ENCODE assay signal across 9 mouse cellular contexts in the genomic region with DNA sequence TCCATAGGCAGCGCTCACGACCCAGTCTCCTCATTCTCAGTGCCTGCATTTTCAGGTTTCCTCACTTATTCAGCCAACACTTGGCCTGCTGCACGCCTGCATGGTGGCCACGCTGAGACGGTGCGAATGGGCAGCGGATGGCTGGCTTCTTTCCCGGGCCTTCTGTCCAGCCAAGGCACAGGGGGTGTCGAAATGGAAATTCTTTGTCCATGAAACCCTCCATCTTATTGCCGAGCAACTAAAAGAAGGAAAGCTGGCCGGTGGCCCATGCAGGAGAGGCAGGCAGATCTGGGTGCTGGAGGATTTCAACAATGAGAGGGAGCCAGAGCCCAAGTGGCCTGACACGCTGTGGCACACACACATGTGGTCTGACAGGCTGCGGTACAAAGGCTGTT. TPM values are rescaled to one million over a fixed set of nuclear protein-coding genes. Genes with fewer than 3 reads are reported as not detected.
DNase-seq lines count a peak whose midpoint lies in the region; ATAC-seq and TF ChIP-seq lines count a peak whose summit lies in the region.
"Had no signal": no experiment of that assay in that cellular context is flagged by ENCODE, and none has a peak within 500 bp of the region (broad histone marks: within the 10 kb centered on the region; RNA-seq: fewer than 3 reads in every experiment).

No protein-coding gene starts in this region.

- H3K9me3 ChIP-seq in midbrain, embryonic 10.5 days (replicated peaks): no peaks in the 10 kb centered on the region; the same call in 1 of the 2 replicates
- peaks cover 4% of the 10 kb centered on the region; the same call in 1 of the 2 replicates for H3K9me3 ChIP-seq in midbrain, embryonic 11.5 days (ENCODE audit: control insufficient read depth, low read length)
- H3K9me3 ChIP-seq in heart, postnatal 0 days (replicated peaks; ENCODE audit: control insufficient read depth, low read length): no peaks in the 10 kb centered on the region
- peaks cover 5% of the 10 kb centered on the region; the same call in 1 of the 2 replicates for H3K9me3 ChIP-seq in kidney, embryonic 14.5 days (ENCODE audit: control insufficient read depth, low read length)
- H3K9me3 ChIP-seq in kidney, embryonic 16.5 days (ENCODE audit: low read length): no peaks in the 10 kb centered on the region

- no peak for TF ChIP-seq CTCF in heart, postnatal 0 days (IDR thresholded peaks at IDR 0.05; ENCODE audit: low read depth)
- TF ChIP-seq CTCF in lung, adult 2 months (IDR thresholded peaks at IDR 0.05; ENCODE audit: insufficient read depth, low read length): no peak

- no peak for TF ChIP-seq EP300 in heart, postnatal 0 days (IDR thresholded peaks at IDR 0.05; ENCODE audit: low read depth)

- no peak overlapping the region for H3K4me3 ChIP-seq in midbrain, embryonic 10.5 days
- H3K4me3 ChIP-seq in midbrain, embryonic 11.5 days (ENCODE audit: low read depth, low read length): no peak overlapping the region
- no peak overlapping the region for H3K4me3 ChIP-seq in heart, postnatal 0 days (ENCODE audit: low read depth, low read length)
- no peak overlapping the region for H3K4me3 ChIP-seq in lung, adult 2 months (replicated peaks; ENCODE audit: extremely low read depth, low read depth, low read length)
- no peak overlapping the region for H3K4me3 ChIP-seq in kidney, embryonic 14.5 days (ENCODE audit: low read length)
- no peak overlapping the region for H3K4me3 ChIP-seq in kidney, embryonic 16.5 days (ENCODE audit: low read length)

- no peak for TF ChIP-seq POLR2A in lung, adult 2 months (IDR thresholded peaks at IDR 0.05; ENCODE audit: borderline replicate concordance, extremely low read depth, low read depth, low read length)

- no peak overlapping the region; the same call in 1 of the 2 replicates for H3K9ac ChIP-seq in midbrain, embryonic 11.5 days (ENCODE audit: low read length)
- H3K9ac ChIP-seq in heart, postnatal 0 days (replicated peaks; ENCODE audit: low read depth, low read length): no peak overlapping the region
- H3K9ac ChIP-seq in kidney, embryonic 14.5 days (ENCODE audit: low read depth, low read length): no peak overlapping the region
- H3K9ac ChIP-seq in kidney, embryonic 16.5 days (replicated peaks; ENCODE audit: low read length): no peak overlapping the region

- no peak for DNase-seq in midbrain, embryonic 10.5 days (ENCODE audit: low spot score)
- no peak for DNase-seq in midbrain, embryonic 11.5 days (ENCODE audit: low spot score, missing footprints)
- peak; percentile 85 for DNase-seq in fibroblast of lung, adult 2 months (ENCODE audit: low read depth)
- peak; percentile 33 for DNase-seq in heart, postnatal 0 days (ENCODE audit: low spot score)
- peak; percentile 59 for DNase-seq in lung, adult 2 months
- peak; percentile 58 for DNase-seq in right cerebral cortex, postnatal 25 days

- H3K4me1 ChIP-seq in midbrain, embryonic 10.5 days: peaks cover 16% of the 10 kb centered on the region
- H3K4me1 ChIP-seq in midbrain, embryonic 11.5 days (ENCODE audit: control insufficient read depth, insufficient read depth, low read length): peaks cover 3% of the 10 kb centered on the region; the same call in 1 of the 2 replicates
- H3K4me1 ChIP-seq in heart, postnatal 0 days (ENCODE audit: control insufficient read depth, insufficient read depth): no peaks in the 10 kb centered on the region
- no peaks in the 10 kb centered on the region for H3K4me1 ChIP-seq in lung, adult 2 months (ENCODE audit: control insufficient read depth, insufficient read depth, low read length)
- H3K4me1 ChIP-seq in kidney, embryonic 14.5 days (ENCODE audit: control insufficient read depth, insufficient read depth, low read length): no peaks in the 10 kb centered on the region
- H3K4me1 ChIP-seq in kidney, embryonic 16.5 days (ENCODE audit: insufficient read depth, low read length): no peaks in the 10 kb centered on the region

- H3K4me2 ChIP-seq in midbrain, embryonic 11.5 days: no peak overlapping the region
- 0 out of 2 replicates have a peak overlapping the region, but pooled peaks have one; percentile 2 for H3K4me2 ChIP-seq in heart, postnatal 0 days (ENCODE audit: low read depth, low read length)
- H3K4me2 ChIP-seq in kidney, embryonic 14.5 days (replicated peaks; ENCODE audit: low read depth, low read length): no peak overlapping the region
- H3K4me2 ChIP-seq in kidney, embryonic 16.5 days (replicated peaks; ENCODE audit: low read depth, low read length): no peak overlapping the region

- ATAC-seq in midbrain, embryonic 11.5 days (ENCODE audit: low FRiP score): no peak
- ATAC-seq in heart, postnatal 0 days (ENCODE audit: insufficient read depth, low read depth): peak; percentile 43; the same call in 1 of the 2 replicates
- no peak for ATAC-seq in kidney, embryonic 14.5 days (ENCODE audit: low FRiP score, low TSS enrichment)
- ATAC-seq in kidney, embryonic 16.5 days (ENCODE audit: low FRiP score, low TSS enrichment): no peak

- 83% methylated on average over 13 of the region's 13 CpGs for WGBS in midbrain, embryonic 10.5 days
- WGBS in midbrain, embryonic 11.5 days: 73% methylated on average over 13 of the region's 13 CpGs
- WGBS in heart, postnatal 0 days: 50% methylated on average over 13 of the region's 13 CpGs
- 60% methylated on average over 13 of the region's 13 CpGs for WGBS in lung, adult 2 months
- WGBS in kidney, embryonic 14.5 days: 91% methylated on average over 13 of the region's 13 CpGs
- WGBS in kidney, embryonic 16.5 days: 92% methylated on average over 13 of the region's 13 CpGs

- H3K36me3 ChIP-seq in midbrain, embryonic 10.5 days: peaks cover 8% of the 10 kb centered on the region; the same call in 1 of the 2 replicates
- H3K36me3 ChIP-seq in midbrain, embryonic 11.5 days (ENCODE audit: control insufficient read depth, insufficient read depth, low read length): no peaks in the 10 kb centered on the region
- H3K36me3 ChIP-seq in heart, postnatal 0 days (replicated peaks; ENCODE audit: control insufficient read depth, insufficient read depth, low read length): no peaks in the 10 kb centered on the region
- no peaks in the 10 kb centered on the region for H3K36me3 ChIP-seq in kidney, embryonic 14.5 days (ENCODE audit: control insufficient read depth, insufficient read depth, low read length)
- no peaks in the 10 kb centered on the region for H3K36me3 ChIP-seq in kidney, embryonic 16.5 days (ENCODE audit: insufficient read depth, low read length)

- H3K27me3 ChIP-seq in midbrain, embryonic 10.5 days (ENCODE audit: low read depth, poor library complexity, severe bottlenecking): no peaks in the 10 kb centered on the region
- no peaks in the 10 kb centered on the region for H3K27me3 ChIP-seq in midbrain, embryonic 11.5 days (ENCODE audit: control insufficient read depth, insufficient read depth, low read length)
- no peaks in the 10 kb centered on the region for H3K27me3 ChIP-seq in heart, postnatal 0 days (ENCODE audit: control insufficient read depth, insufficient read depth, low read length)
- no peaks in the 10 kb centered on the region for H3K27me3 ChIP-seq in kidney, embryonic 14.5 days (ENCODE audit: control insufficient read depth, insufficient read depth, low read length)
- H3K27me3 ChIP-seq in kidney, embryonic 16.5 days (ENCODE audit: insufficient read depth, low read length): no peaks in the 10 kb centered on the region

- peak overlapping the region; percentile 63 for H3K27ac ChIP-seq in midbrain, embryonic 10.5 days (replicated peaks)
- no peak overlapping the region for H3K27ac ChIP-seq in midbrain, embryonic 11.5 days (ENCODE audit: low read depth, low read length)
- H3K27ac ChIP-seq in heart, postnatal 0 days (ENCODE audit: low read depth): peak overlapping the region; percentile 37; the same call in 1 of the 2 replicates
- no peak overlapping the region for H3K27ac ChIP-seq in kidney, embryonic 14.5 days (ENCODE audit: low read depth, low read length)
- no peak overlapping the region for H3K27ac ChIP-seq in kidney, embryonic 16.5 days (ENCODE audit: low read length)

RNA-seq across cellular contexts. Expression of a gene that starts 10.8 kb away (rescaled TPM):
- 1.4 and 1.7 TPM in 2 replicates for polyA plus RNA-seq in midbrain, embryonic 10.5 days (2016; fragmentation: Nextera tagmentation; extraction: Ambion mirVana)
- 1.6 TPM in 2 replicates for polyA plus RNA-seq in midbrain, embryonic 11.5 days (2014; fragmentation: Nextera tagmentation; extraction: Ambion mirVana)
- total RNA-seq in heart, postnatal 0 days (2014; rRNA removed; ENCODE audit: low replicate concordance): not detected in 2 replicates
- polyA plus RNA-seq in heart, postnatal 0 days (2015; fragmentation: Nextera tagmentation; extraction: Ambion mirVana): 0.08 and 0.41 TPM in 2 replicates
- polyA plus RNA-seq in lung, adult 2 months (2012; rRNA removed): 1.0 and 3.3 TPM in 2 replicates
- 0.24 TPM in 1 of 2 replicates, not detected in the other for polyA plus RNA-seq in kidney, embryonic 14.5 days (2014; fragmentation: Nextera tagmentation; extraction: Ambion mirVana)
- 0.36 and 0.50 TPM in 2 replicates for polyA plus RNA-seq in kidney, embryonic 16.5 days (2015; fragmentation: Nextera tagmentation; extraction: Ambion mirVana)
- total RNA-seq: neutrophil, adult 5-6 weeks had no signal

RNA-seq across cellular contexts. Expression of a gene that starts 16.7 kb away (rescaled TPM):
- 79.2 and 81.1 TPM in 2 replicates for polyA plus RNA-seq in midbrain, embryonic 10.5 days (2016; fragmentation: Nextera tagmentation; extraction: Ambion mirVana)
- polyA plus RNA-seq in midbrain, embryonic 11.5 days (2014; fragmentation: Nextera tagmentation; extraction: Ambion mirVana): 80.7 and 82.6 TPM in 2 replicates
- 59.8 and 64.3 TPM in 2 replicates for total RNA-seq in heart, postnatal 0 days (2014; rRNA removed; ENCODE audit: low replicate concordance)
- 33.1 and 37.1 TPM in 2 replicates for polyA plus RNA-seq in heart, postnatal 0 days (2015; fragmentation: Nextera tagmentation; extraction: Ambion mirVana)
- 14.2 and 22.2 TPM in 2 replicates for polyA plus RNA-seq in lung, adult 2 months (2012; rRNA removed)
- polyA plus RNA-seq in kidney, embryonic 14.5 days (2014; fragmentation: Nextera tagmentation; extraction: Ambion mirVana): 13.6 and 19.9 TPM in 2 replicates
- polyA plus RNA-seq in kidney, embryonic 16.5 days (2015; fragmentation: Nextera tagmentation; extraction: Ambion mirVana): 24.2 and 24.3 TPM in 2 replicates

RNA-seq across cellular contexts. Expression of a gene that starts 56.0 kb away (rescaled TPM):
- 37.2 and 38.7 TPM in 2 replicates for polyA plus RNA-seq in midbrain, embryonic 10.5 days (2016; fragmentation: Nextera tagmentation; extraction: Ambion mirVana)
- 38.2 and 44.5 TPM in 2 replicates for polyA plus RNA-seq in midbrain, embryonic 11.5 days (2014; fragmentation: Nextera tagmentation; extraction: Ambion mirVana)
- 15.3 and 30.8 TPM in 2 replicates for total RNA-seq in heart, postnatal 0 days (2014; rRNA removed; ENCODE audit: low replicate concordance)
- 35.0 and 38.2 TPM in 2 replicates for polyA plus RNA-seq in heart, postnatal 0 days (2015; fragmentation: Nextera tagmentation; extraction: Ambion mirVana)
- polyA plus RNA-seq in lung, adult 2 months (2012; rRNA removed): 9.0 and 10.4 TPM in 2 replicates
- polyA plus RNA-seq in kidney, embryonic 14.5 days (2014; fragmentation: Nextera tagmentation; extraction: Ambion mirVana): 28.4 and 31.4 TPM in 2 replicates
- polyA plus RNA-seq in kidney, embryonic 16.5 days (2015; fragmentation: Nextera tagmentation; extraction: Ambion mirVana): 31.3 and 32.4 TPM in 2 replicates

RNA-seq across cellular contexts. Expression of a gene that starts 56.7 kb away (rescaled TPM):
- polyA plus RNA-seq in midbrain, embryonic 10.5 days (2016; fragmentation: Nextera tagmentation; extraction: Ambion mirVana): 167 and 188 TPM in 2 replicates
- polyA plus RNA-seq in midbrain, embryonic 11.5 days (2014; fragmentation: Nextera tagmentation; extraction: Ambion mirVana): 164 and 170 TPM in 2 replicates
- 24.3 and 46.1 TPM in 2 replicates for total RNA-seq in heart, postnatal 0 days (2014; rRNA removed; ENCODE audit: low replicate concordance)
- polyA plus RNA-seq in heart, postnatal 0 days (2015; fragmentation: Nextera tagmentation; extraction: Ambion mirVana): 87.4 and 93.1 TPM in 2 replicates
- polyA plus RNA-seq in lung, adult 2 months (2012; rRNA removed): 13.1 and 24.7 TPM in 2 replicates
- 202 and 213 TPM in 2 replicates for polyA plus RNA-seq in kidney, embryonic 14.5 days (2014; fragmentation: Nextera tagmentation; extraction: Ambion mirVana)
- polyA plus RNA-seq in kidney, embryonic 16.5 days (2015; fragmentation: Nextera tagmentation; extraction: Ambion mirVana): 181 and 190 TPM in 2 replicates

Comparison
In these comparisons a context has a peak if more than half of its experiments do, and no peak if none do; other contexts are left out.
1. H3K27ac ChIP-seq: peak in midbrain, embryonic 10.5 days (single experiment) and heart, postnatal 0 days (single experiment); none in midbrain, embryonic 11.5 days (single experiment), kidney, embryonic 14.5 days (single experiment) and kidney, embryonic 16.5 days (single experiment).
2. DNase-seq: peak in fibroblast of lung, adult 2 months (single experiment), heart, postnatal 0 days (single experiment), lung, adult 2 months (single experiment) and right cerebral cortex, postnatal 25 days (single experiment); none in midbrain, embryonic 10.5 days (single experiment) and midbrain, embryonic 11.5 days (single experiment).